Mouse (Mus musculus) heart, postnatal 25 days (tissue): ENCODE measurements around the gene Rnf181. TPM values are rescaled to one million over a fixed set of nuclear protein-coding genes. Genes with fewer than 3 reads are reported as not detected.

Experiments
- DNase-seq: peaks from one replicate; pipeline ENCODE4 v3.0.0; 2022; ENCODE audit warnings: low spot score
- intact Hi-C: fragments of 180-260 bp; cut with DNase I; formaldehyde crosslinking; loops from one replicate; pipeline ENCODE4 v1.15.1; 2025
- total RNA-seq, 2 experiments: library from RNA; stranded (reverse); gene quantifications; 2 replicates each; pipeline ENCODE4 v1.2.3; 2021

The Rnf181 gene
- total RNA-seq, 2 experiments from 2014 or later = 33.9 to 41.2 TPM

DNA sequence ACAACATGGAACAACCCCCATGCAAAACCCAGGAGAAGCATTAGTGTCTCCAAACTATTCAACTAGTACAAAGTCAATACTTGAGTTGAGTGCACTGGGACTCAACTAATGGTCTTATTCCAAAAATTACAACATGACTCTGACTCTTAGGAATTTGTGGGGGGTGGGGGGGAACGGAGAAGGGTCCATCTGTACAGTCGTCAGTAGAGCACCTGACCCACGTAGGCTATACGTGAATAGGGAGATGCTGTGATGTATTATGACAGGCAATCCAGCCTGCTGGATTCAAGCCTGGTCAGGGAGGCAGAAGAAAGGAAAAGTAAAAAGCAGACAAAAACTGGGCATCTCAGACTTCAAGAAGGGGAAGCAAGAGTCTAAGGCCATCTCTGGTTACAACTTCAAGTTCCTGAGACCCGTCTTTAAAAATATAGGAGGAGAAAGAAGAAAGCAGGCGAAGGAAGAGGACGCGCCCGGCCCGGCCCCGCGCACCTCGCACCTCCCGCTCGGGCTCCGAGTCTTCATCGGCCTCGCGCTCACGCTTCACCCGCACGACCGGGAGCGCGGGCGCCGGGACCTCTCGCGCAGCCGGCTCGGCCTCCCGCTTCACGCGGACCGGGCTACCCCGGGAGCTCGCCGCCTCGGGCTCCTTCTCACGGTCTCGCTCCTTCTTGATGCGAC lies 22.2 kb downstream of the Rnf181 start:
- DNase-seq = no peak
- intact Hi-C loops = loop anchor here (2.0 kb wide), 1 partner anchor 60 kb away; no protein-coding TSS in a partner anchor

GRCm38 (mm10) chr6:72340481-72340880 lies 26.3 kb downstream of the Rnf181 start:
- DNase-seq = no peak
- intact Hi-C loops = no loop called here

- DNase-seq = no peak
- intact Hi-C loops = no loop called here
Observed at GRCm38 (mm10) chr6:72333111-72333510, 33.6 kb downstream of the Rnf181 start.

GRCm38 (mm10) chr6:72330133-72330532 lies 36.6 kb downstream of the Rnf181 start:
- DNase-seq = no peak
- intact Hi-C loops = no loop called here

- intact Hi-C loops = no loop called here
- DNase-seq = no peak
Observed at GRCm38 (mm10) chr6:72329019-72329418, 37.7 kb downstream of the Rnf181 start.

GRCm38 (mm10) chr6:72326274-72326673 lies 40.5 kb downstream of the Rnf181 start:
- intact Hi-C loops = no loop called here
- no peak for DNase-seq

DNA sequence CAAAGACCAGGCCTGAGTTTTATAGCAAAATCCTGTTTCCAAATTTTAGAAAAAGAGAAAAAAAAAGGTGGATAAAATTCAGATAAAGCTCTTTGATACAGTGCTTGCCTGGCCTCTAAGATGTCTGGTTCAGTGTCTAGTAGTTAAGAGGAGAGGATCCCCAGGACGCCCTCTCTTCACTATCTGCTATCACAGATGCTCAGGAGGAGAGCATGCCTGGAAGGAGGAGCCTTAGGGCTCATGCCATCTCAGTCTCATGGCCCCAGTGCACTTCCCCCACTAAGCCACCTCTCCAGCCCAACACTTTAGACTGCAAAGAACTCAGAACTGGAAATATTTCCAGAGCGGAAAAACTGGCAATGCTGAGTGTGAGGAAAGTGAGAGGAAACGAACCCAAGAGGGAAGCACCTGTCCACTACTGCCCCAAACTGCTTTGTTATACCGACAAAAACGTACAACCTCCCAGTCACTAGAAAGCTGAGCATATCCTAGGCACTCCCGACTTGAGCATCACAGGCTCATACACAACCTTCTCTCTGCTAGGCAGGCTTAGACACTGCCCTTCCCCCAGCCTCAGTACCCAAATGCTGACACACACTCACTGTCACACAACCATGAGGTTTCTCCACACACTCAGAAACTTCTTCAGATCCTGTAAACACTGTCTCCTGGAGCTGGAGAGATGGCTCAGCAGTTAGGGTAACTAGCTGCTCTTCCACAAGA lies 42.8 kb downstream of the Rnf181 start:
- DNase-seq = no peak
- intact Hi-C loops = no loop called here

DNA sequence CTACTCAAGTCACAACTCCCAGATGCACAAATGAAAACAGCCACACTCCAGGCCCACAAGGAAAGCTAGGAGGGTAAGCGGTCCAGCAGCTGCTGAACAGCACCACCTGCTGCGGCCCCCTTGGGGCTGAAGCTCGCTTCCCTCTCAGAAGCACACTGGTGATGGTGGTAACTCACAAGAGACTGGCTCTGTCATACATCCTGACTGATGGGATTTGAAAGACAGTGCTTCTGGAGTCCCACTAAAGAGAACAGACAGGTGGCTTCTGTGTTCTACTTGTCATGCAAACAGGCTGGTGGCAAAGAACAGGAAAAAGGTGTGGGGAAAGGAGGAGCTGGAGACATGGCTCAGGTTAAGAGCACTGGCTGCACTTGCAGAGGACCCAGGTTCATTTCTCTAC lies 43.8 kb downstream of the Rnf181 start:
- intact Hi-C loops = no loop called here

GRCm38 (mm10) chr6:72319019-72319418 lies 47.7 kb downstream of the Rnf181 start:
- intact Hi-C loops = loop anchor here (2.0 kb wide), 1 partner anchor 136 kb away; no protein-coding TSS in a partner anchor
- DNase-seq = no peak

More for the DNA sequence above, 43.8 kb downstream of the Rnf181 start:
- DNase-seq = no peak

DNA sequence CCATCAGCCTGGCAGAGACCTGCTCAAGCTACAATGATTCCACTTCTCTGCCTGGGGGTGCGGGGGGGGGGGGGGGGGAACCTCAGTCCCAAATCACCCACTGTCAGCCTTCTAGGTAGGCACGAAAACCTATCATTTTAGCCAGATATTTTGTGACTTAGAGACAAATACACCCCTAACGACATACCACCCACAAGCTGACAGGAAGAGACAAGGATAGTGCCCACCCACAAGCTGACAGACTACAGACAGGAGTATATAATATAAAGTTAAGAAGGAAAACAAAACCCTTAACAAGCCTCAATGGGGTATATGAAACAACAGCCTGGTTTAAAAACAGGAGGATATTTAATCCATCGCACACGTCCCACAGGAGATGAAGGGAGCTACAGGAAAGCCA lies 48.3 kb downstream of the Rnf181 start:
- intact Hi-C loops = loop anchor here (2.0 kb wide), 1 partner anchor 136 kb away; no protein-coding TSS in a partner anchor
- DNase-seq = no peak

GRCm38 (mm10) chr6:72316044-72316443 lies 50.7 kb downstream of the Rnf181 start:
- DNase-seq = no peak
- intact Hi-C loops = no loop called here

GRCm38 (mm10) chr6:72315384-72315783 lies 51.4 kb downstream of the Rnf181 start:
- intact Hi-C loops = no loop called here
- no peak for DNase-seq

DNA sequence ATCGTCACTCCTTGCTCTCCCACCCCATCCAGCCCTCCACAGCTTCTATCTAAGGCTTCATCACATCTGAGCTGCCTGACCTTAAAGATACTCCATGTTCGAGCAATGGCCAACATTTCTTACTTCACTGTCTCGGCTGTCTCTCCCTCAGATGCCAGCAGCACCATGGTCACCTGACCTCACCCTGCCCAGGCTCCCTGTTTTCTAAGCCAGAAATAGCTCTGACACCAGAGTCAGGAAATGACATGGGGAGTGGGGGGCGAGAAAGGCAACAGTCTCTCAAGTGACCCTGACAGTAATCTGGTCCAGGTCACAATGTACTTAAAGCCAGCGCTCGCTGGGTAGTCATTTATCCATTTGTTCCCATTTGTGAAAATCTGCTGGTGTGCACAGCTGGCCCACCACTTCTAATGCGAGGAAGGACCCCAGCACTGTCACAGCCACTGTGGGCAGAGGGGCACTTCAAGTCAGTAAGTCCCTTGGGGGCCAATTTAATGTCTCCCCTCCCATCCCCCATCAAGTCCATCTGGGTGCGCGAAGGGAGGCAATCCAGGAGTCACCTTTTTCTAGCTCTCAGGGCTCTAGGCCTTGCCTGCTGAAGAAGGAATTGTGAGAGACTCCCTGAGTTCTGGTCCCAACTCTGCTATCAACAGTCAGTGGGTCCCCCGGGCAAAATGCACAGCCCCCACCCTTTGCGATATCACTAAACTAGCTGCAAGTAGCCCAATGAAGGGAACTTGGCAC lies 53.5 kb downstream of the Rnf181 start:
- no peak for DNase-seq
- intact Hi-C loops = no loop called here

DNA sequence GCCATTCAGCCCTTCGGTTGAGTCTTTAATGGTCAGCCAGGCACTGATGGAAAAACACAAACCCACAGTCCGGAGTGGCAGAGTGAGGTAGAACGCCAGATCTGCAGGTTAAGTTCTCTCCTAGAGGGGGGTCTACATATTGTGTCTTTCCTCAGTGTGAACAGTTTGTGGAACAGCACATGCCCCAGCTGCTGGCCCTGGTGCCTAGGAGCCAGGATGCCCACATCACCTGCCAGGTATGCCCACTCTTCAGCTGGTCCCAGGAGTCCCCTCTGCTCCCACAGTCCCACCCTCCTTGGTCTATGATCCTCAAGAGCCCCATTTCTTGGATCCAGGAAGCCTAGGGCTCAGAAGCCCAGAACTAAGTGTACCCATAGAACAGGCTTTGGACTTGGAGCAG lies 54.6 kb downstream of the Rnf181 start:
- no peak for DNase-seq
- intact Hi-C loops = no loop called here

Other genes starting within 250 kb of the Rnf181 start
- gene Atoh8, start 131.4 kb downstream of the Rnf181 start, total RNA-seq = 10 to 100 TPM in 1 of 2 experiments, 1 to 10 TPM in 1; 6.1 to 12.4 TPM
- under 1 TPM in 1 of 2 experiments, not detected in 1; 0.45 TPM for gene Sftpb, start 62.3 kb downstream of the Rnf181 start, total RNA-seq
- gene Usp39, start 21.8 kb downstream of the Rnf181 start, total RNA-seq = 10 to 100 TPM; 15.7 to 16.6 TPM
- gene 0610030E20Rik, start 19.6 kb downstream of the Rnf181 start, total RNA-seq = 10 to 100 TPM in 1 of 2 experiments, 1 to 10 TPM in 1; 9.4 to 10.1 TPM
- gene Tmem150a, start 11.5 kb downstream of the Rnf181 start, total RNA-seq = 10 to 100 TPM; 18.0 to 21.1 TPM
- 10 to 100 TPM; 56.3 to 59.6 TPM for gene Vamp5, start 13.5 kb upstream of the Rnf181 start, total RNA-seq
- gene Vamp8, start 23.7 kb upstream of the Rnf181 start, total RNA-seq = 10 to 100 TPM; 72.2 to 74.1 TPM
- gene Ggcx, start 47.4 kb upstream of the Rnf181 start, total RNA-seq = 10 to 100 TPM; 33.3 to 35.0 TPM
- 100 to 1,000 TPM; 106 to 141 TPM for gene Mat2a, start 72.6 kb upstream of the Rnf181 start, total RNA-seq
- gene Sh2d6, start 154.8 kb upstream of the Rnf181 start, total RNA-seq = not detected
- 1 to 10 TPM; 6.5 to 8.7 TPM for gene Capg, start 177.4 kb upstream of the Rnf181 start, total RNA-seq
- 10 to 100 TPM; 11.3 to 19.8 TPM for gene Elmod3, start 231.5 kb upstream of the Rnf181 start, total RNA-seq
- gene Retsat, start 231.5 kb upstream of the Rnf181 start, total RNA-seq = 100 to 1,000 TPM; 155 to 157 TPM